Mouse (Mus musculus): ENCODE measurements around the gene Cyp3a11.
"Not testable (repeated sequence)": the region's sequence is repeated elsewhere in the genome, so short reads cannot be mapped to it uniquely, and the experiment has no call there.

The Cyp3a11 gene

DNA sequence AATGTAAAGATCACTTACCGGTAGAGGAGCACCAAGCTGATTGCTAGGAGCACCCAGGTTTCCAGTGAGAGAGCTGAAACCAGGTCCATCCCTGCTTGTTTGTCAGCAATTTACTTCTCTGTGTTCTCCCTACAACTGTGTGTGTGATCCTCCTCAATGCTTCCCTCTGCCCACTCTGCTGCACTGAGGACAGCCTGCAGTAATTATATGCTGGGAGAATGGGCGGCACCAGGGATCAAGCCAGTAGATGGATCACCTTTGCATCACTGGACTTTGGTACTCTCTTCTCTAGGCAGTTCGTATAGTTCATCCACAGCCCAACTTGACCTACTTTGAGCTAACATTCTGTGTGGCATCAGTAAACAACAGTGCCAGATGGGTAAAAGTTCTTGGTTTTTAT, at the start of gene Cyp3a11:
Gene Cyp3a11 (minus strand): TSS at position 277 of the 400 bp plus-strand sequence.
- no peak for DNase-seq

DNA sequence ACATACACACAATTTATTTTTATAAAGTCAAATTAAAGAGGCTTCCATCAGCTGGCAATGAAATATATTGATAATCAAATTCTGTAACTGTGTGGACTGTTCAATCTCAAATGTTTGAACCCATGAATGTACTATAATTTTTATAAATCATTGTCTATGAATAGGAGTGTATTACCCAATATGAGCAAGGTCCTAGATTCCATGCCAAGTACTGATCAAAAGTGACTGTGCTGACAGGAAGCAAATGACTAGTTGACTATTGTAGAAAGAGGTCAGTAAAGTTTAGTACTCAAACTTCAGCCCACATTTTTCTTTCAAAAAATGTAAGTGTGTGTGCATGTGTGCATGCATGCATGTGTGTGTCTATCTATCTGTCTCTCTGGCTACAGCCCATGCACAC, 33.1 kb upstream of the Cyp3a11 start:
- DNase-seq: no peak

GRCm38 (mm10) chr5:145911781-145912180, 32.0 kb upstream of the Cyp3a11 start:
- no peak for DNase-seq

GRCm38 (mm10) chr5:145906937-145907336, 27.2 kb upstream of the Cyp3a11 start:
- not testable (repeated sequence) for DNase-seq

DNA sequence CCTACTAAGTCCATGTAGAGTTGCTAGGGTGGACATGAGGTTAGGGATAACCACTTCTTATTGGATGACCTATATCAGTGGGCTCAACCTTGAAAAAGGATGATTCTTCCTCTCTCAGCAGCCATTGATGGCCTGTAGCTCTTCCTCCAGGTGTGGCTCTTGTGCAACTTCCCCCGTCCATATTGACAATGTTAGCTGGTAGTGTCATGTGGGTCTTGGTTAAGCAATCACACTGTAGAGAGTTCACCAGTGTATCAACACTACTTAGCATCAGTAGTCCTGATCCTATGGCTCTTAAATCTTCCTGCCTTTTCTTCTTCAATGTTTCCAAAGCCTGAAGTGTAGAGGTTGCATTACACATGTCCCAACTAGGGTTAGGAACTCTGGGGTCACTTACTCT, 24.8 kb upstream of the Cyp3a11 start:
- no peak for DNase-seq

DNA sequence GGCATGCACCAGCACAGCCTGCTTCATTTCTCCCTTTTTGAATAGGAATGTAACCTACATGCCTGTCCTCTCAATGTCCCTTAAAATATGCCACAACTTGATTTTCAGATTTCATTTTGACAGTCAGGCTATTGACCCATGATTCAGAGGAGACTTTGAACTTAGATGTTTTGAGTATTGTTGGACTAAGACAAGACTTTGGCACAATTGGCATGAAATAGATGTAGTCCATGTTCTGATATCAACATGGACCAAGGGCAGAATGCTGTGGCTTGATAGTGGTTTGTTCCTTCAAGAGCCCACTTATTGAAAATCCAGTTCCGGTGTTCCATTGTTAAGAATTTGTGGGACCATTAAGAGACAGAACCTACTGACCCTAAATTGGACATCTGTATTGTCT, 23.6 kb upstream of the Cyp3a11 start:
- DNase-seq: no peak

- no peak for DNase-seq
Measured at GRCm38 (mm10) chr5:145900436-145900990, 20.7 kb upstream of the Cyp3a11 start.

DNA sequence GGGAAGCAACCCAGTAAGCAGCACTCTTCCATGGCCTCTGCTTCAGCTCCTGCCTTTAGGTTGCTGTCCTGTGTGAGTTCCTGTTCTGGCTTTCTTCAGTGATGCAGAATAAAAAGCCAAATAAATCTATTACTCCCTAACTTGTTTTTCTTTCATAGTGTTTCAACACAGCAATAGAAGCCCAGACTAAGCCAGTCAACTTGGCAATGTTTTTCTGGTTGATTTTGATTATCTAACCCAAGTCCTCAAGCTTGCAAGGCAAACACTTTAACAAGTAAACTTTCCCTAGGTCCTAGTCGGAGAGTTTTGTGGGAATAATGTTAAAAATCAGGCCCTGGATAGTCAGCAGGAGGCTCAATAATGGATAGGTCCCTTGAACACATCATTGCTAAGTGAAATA, 17.5 kb upstream of the Cyp3a11 start:
- no peak for DNase-seq

GRCm38 (mm10) chr5:145881207-145881606, 1.4 kb upstream of the Cyp3a11 start:
- no peak for DNase-seq

DNA sequence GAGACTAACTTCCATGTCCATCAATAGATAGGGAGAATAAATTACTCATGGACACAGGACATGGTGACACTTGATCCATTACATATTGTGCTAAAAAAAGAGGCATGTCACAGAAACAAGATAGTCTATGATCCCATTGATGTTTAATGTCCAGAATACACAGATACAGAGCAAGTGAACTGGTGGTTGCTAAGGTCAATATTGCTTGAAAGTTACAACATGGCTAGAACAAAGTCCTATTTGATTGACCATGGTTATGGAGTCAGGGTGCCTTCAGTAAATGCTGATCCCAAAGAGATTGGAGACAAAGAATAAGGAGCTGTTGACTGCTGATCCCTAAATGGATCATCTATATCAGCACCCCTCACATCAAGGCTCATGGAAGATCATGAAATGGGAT, 12.3 kb downstream of the Cyp3a11 start:
- DNase-seq: not testable (repeated sequence)

DNA sequence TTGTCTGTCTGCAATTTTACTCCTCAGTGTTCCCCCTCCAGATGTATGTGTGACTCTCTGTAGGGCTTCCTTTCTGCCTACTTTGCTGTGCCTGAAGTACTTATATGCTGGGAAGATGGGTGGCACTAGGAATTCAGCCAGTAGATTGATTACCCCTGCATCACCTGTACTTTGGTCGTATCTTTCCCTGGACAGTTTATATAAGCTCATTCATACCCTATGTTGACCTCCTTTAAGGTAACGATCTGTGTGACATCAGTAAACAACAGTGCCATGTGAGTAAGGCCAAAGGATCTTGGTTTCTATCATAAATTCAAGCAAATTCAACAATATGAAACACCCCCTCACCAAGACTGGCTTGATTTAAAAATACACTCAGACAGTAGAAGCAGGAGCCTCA, 74.0 kb downstream of the Cyp3a11 start, which contains the start of gene Cyp3a44:
Gene Cyp3a44 (minus strand): TSS at position 79 of the 400 bp plus-strand sequence.
- not testable (repeated sequence) for DNase-seq

Data from cerebellum, postnatal 25 days (tissue).